Mouse (Mus musculus): ENCODE data around the gene Map1b.

Map1b gene

DNA sequence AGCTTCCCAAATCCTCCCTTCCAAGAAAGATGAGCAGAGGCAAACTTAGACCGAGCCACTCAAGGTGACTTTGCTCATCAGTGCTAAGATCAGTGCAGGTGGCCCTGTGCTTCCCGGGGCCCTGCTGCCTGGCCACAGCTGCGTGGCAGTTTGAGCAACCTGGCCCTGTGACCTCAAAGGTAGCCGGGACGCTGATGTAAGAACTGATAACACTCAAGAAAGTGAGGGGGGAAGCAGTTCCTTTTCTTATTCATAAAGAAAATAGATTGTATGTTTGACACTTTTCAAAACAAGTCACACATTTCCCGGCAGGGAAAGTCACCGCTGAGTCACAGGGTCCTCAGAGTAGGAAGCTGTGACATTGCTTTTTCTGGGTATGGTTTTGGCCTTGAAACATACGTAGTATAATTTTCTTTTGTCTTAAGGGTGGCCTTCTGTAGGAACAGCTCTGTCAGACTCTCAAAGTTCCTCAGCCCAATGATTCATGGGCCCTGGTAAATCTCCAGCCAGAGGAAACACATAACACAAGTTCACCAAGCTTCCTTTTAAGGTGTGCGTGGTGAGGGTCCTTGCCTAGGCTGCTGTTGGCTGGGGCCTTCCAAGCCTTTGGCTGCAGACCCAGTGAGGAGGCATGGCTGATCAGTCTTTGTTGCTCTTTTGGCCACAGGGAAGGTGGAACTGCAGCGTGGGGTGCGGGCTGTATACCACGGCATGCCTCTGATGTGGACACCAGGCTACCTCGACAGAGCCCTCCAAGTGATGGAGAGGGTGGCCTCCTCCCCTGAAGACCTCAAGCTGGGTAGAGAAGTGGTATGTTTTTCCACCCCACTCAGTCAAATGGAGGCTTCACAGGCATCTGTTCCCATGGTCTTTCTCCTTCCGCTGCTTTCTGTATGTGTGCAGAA is 105.5 kb downstream of the Map1b start:
- DNase-seq (ENCODE audit: low read depth, low spot score): no peak

DNA sequence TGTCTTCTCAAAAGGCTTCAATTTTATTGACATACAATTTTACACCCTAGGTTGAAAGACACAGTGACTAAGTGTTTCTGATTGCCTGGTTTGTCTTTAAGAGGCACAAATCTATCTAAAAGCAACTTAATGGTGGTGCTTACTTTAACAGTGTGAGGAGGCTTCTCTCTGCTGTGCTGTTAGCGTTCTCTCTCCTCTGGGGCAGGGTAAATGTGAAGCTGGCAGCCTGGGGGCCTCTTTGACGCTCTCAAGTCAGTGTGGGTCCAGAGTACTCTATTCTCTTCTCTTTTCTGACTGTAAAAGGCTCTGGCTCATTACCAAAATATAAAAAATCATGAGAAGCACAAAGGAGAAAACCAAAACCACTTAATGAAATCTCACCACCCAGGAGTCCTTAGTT is 107.1 kb downstream of the Map1b start:
- DNase-seq (ENCODE audit: low read depth, low spot score): no peak

DNA sequence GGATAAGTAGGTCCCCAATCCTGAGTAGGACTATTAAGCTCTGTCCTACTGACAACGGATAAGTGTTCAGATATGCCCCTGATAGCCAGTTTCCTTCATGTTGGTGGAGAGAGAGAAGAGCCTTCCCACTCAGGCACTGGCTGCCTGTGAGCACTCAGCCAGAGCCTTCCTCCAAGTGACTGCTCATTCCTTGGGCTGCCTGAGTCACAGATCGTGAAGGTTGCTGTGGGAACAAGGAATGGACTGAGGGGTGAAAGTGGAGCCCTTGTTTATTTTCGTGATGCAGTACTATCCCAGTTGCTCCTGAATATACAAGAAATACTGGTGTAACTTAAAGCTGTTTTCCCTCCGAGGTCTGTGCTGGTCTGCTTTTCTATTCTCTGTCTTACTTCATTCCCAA is 117.0 kb downstream of the Map1b start:
- no peak for DNase-seq (ENCODE audit: low read depth, low spot score)

DNA sequence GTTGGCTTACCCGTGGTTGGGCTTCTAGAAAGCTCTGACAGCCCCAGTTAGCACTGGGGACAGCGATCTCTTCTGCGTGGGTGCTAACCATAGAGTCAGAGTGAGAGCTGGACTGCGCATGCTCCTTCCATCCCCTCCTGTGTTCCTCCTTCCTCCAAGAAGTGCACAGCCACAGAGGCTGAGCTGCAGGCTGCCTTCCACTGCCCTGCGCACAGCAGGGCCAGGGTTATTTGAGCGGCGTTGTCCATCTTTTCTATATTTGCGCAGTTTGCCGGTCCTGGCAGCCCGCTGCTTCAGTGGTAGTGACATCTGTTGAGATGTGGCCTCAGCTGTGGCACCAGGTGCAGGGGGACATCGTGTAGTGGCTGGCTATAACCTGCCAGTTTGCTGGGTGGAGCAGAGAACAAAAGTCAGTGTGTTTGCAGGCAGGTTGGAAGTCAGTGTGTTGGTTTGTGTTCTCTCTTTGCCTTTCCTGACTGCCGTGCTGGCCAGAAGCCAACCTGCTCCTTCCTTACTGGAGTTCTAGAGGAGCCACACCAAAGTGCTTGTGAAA is 118.1 kb downstream of the Map1b start:
- DNase-seq (ENCODE audit: low read depth, low spot score): no peak

DNA sequence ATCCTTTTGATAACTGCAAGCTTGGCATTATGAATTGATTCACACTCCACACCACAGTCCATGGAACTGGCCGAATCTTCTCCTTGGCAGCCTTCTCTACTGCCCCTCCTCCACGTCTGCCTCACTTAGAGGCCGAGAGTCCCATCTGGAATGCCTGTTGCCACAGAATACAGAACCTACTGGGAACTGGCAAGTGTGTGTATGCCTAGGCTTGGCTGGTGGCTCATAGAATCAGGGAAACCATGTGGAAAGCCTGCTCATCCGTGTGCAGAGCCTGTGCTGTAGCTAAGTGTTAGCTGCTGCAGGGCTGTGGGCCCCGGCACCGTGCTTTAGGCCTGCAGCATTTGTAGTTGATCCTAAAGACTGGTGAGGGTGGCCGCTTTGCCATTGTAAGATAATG is 119.1 kb downstream of the Map1b start:
- no peak for DNase-seq (ENCODE audit: low read depth, low spot score)

DNA sequence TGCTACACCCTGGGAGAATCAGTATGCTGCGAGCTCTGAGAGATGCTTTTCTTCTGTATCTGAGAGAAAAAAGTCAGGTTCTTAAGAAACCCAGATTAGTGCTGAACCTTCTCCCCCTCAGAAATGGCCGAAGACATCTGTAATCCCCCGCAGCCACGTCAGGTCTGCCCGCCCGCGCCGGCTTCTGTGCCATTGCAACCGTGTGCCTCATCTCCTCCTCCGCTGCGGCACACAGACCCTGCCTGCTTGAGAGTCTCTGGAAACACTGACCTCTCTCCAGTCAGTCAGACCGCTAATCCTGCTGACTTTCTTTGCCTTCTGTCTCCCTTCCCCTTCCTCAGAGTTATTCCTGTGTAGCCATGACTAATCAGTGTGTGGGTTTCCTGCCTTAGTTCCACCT is 120.8 kb downstream of the Map1b start:
- DNase-seq (ENCODE audit: low read depth, low spot score): no peak

DNA sequence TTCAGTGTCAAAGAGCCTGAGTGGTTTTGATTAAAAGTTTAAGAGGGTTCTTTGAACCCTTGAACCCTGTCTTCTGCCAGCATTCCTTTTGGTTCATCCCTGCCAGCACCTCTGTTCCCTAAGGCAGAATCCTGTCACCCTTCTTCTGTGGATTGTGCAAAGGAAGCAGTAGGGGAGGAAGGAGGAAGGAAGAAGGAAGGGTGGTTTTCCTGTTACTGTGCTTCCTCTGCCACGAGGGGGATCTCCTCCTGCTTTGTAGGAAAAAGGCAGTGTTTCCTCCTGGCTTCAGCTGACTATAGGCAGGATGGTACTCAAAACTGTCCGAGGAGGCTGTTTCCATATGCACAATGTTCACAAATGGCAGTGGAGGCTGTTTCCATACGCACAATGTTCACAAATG is 121.6 kb downstream of the Map1b start:
- no peak for DNase-seq (ENCODE audit: low read depth, low spot score)

DNA sequence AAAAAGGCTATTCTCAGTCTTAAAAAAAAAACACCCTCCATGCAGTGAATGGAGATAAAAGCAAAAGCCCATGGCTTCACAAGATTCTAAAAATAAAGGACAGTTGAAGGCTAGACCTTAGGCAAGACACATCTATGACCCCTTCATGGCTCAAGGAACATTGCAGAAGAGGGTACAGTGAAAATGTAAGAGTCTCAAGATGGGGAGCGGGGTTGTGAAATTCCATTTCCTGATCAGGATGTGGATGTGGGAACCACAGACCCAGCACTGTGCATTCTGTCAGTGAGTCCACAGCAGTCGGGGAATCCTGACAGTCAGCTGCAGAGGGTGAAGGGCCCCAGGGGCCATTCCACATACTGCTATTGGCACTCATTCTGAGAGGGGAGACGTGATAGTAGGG is 123.2 kb downstream of the Map1b start:
- no peak for DNase-seq (ENCODE audit: low read depth, low spot score)

DNA sequence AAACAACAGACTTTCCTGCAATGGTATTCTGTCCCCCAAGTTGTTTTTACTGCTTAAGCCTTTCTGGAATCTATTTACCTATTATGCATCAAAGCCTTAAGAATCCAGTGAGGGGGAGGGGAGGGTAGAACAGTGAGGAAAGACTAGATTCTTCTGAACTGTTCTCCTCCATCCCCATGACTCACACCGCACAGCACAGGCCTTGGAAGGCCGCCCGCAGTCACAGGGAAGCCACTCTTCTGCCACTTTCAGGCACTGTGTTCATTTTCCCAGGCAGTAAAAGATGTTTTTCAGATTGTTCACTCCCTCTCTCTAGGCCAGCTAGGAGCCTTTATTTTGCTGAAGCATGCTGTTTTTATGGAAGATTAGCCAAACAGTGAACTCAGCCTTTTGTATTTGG is 124.9 kb downstream of the Map1b start:
- DNase-seq (ENCODE audit: low read depth, low spot score): no peak

DNA sequence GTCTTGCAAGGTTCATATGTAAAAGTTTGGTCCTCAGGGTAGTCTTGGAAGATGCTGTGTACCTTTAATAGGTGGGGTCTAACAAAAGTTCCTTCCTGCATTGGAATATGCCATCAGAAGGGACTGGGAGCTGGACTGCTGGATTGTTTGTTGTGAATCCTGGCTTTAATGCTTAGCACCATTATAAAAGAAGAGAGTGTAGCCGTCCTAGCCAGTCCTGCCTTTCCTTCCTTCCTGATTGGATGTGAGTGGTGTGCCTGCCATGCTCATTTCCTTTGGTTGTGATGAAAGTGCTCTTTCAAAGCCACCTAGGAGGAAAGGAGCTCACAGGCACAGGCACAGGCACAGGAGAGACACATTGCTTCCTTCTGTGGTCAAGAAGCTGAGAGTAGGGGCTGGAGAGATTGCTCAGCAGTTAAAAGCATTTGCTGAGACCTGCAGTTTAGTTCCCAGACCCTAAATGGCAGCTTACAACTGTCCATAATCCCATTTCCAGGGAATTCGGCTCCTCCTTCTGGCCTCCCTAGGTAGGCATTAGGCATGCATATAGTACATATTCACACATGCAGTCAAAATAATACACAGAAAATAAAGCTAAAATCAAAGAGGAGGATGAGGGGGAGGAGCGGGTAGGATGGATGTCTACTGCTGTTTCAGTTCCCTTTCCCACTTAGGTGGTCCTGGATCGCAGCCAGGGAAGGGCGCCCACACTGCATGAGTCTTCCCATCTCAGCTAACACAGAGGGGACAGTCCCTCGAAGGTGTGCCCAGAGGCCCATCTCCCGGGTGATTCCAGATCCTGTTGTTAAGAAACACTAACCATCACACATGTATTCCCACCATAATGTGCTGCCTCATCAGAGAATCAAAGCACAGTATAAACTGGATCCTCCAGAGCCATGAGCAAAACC is 128.2 kb downstream of the Map1b start:
- DNase-seq (ENCODE audit: low read depth, low spot score): no peak

DNA sequence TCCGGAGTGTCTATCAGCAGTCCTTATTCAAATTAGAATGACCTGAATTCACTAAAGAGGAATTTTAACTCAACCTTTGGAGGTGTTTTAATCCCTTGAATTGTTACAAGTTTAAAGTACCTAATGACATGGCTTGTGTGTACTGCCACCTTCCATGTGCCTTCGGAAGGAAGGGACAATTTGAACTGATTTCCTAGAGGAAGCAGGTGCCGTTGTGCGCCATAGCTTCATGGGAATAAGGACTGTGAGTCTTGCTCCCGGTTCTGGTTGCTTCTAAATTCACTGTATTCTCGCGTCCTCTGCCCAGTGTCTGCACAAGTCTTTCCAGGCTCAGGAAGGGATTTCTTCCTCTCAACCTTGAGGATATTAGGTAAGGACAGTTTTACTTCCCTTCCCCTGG is 130.0 kb downstream of the Map1b start:
- DNase-seq (ENCODE audit: low read depth, low spot score): no peak

DNA sequence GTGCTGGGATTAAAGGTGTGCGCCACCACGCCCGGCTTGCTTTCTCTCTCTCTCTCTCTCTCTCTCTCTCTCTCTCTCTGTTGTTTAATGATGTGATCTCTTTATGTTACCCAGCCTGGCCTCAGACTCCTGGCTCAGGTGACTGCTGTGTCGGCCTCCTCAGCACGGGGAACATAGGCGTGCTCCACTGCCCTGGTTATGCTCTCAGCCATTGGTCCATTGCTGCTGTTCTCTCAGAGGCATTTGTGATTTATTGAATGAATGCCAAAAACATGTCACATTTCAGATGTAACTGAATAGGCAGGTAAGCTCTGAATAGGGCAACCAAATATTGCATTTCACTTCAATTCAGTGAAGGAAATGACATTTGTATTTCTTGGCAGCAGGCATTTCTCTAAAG is 130.4 kb downstream of the Map1b start:
- no peak for DNase-seq (ENCODE audit: low read depth, low spot score)

DNA sequence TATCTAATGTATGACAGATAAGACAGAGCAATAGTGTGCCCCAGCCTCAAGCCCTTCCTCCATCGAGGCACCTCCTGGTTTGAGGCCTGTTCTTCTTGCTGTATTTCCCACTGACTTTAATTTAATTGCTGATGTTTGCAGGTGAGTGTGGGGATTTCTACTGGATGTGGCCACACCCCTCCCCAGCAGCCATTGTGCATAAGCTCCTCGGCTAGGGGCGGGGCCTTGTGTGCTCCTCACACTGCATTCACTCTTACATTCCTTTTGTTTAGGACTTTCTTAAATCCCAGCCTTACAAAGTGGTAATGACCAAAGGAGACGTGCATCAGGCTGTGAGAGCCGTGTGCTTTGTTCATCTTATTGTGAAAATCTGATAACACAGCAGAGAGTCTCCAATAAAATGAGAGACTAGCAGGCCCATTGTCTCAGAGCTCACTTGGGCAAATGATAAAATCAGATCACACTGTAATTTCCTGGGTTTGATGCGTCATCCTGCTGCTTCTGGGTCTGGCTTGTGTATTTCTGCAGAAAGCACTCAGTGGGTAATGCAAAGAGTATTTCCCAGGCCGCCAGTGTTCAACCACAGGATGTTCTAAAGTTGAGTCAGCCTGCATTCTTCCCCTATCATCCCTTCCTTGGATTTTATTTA is 131.7 kb downstream of the Map1b start:
- DNase-seq (ENCODE audit: low read depth, low spot score): no peak

DNA sequence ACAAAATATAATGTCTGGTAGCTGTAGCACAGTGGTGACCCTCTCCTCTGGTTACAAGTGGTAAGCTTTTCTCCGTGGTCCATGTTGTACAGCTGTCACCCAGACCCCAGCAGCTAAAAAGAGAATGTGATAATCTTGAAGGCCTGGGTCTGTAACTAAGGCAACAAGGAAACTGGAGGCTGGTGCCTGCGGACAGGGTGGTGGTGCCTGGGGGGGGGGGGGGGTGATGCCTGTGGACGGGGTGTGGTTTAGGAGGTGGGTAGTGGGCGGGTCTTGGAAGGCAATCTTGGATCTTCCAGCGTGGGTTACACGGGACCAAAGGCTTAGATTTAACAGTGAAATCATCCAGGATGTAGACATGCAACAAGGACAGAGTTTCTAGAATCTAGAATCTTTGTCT is 134.0 kb downstream of the Map1b start:
- no peak for DNase-seq (ENCODE audit: low read depth, low spot score)

DNA sequence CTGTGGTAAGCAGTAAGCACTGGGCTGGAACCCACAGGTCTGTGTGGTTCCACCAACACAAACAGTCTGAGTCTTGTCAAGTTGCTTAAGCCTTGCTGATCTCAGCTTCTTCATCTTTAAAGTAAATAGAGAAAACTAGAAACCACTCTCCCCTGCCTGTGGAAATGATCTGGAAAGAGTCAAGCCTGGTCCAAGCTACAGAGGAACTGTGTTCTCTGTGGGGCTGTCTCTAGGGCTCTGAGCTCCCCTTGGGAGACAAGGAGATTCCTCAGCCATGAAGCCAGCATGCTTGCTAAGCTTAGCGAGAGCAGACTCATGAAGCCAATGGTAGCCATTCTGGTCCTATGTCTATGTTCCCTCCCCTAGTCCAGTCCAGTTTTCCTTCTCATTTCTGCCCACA is 138.1 kb downstream of the Map1b start:
- DNase-seq (ENCODE audit: low read depth, low spot score): no peak

DNA sequence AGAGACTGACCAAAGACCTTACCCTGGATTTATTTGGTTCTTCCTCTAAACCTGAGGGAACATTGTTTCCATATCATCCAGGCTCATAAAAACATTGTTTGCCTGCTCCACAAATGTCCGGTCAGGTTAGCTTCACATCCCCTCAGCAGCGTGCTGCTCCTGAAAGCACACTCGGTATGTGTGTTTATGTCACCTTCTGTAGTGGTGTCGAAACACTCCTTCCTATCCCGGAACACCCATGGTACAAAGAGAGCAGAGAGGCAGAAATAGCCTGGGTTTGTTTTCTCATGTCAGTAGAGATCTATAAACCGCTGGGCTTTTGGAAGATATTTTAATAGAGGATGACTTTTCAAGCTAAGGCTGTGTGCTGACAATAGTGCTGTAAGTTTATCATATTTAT is 139.3 kb downstream of the Map1b start:
- DNase-seq (ENCODE audit: low read depth, low spot score): no peak

DNA sequence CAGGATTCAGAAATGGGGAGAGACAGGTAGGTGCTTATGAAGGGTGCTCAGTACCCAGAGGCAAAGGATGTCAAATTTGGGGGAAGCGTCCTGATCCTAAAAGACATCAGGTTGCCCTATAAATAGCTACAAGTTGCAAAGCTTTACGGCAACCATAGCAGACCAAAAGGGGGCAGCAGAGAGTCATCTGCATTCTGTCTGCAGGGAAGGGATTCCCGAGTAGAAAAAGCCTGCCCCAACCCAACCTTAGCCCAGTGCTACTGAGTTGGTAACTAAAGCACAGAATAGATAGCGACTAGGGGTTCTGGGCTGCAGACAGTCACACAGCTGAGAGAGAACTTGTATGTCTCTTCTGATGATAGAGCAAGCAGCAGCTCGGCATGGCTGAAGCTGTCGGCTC is 140.8 kb downstream of the Map1b start:
- peak; percentile 87 for DNase-seq (ENCODE audit: low read depth, low spot score)

DNA sequence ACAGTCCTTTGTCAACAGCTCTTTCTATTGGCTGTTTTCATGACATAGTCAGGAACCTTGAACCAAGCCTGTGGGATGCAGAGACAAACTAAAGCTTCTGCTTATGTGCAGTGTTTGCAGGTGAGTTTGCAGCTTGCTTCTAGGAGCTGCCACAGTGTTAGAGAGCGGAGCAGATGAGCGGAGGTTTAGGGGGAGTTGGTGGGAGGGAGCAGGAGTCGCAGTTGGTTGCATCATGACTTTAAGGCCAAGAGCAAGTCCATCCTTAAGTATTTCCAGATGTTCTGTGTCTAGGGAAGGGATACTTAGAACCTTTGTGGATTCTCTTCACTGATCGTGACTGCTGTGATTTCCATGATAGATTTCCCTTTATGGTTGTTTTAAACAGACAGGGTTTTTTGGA is 142.1 kb downstream of the Map1b start:
- peak; percentile 66 for DNase-seq (ENCODE audit: low read depth, low spot score)

DNA sequence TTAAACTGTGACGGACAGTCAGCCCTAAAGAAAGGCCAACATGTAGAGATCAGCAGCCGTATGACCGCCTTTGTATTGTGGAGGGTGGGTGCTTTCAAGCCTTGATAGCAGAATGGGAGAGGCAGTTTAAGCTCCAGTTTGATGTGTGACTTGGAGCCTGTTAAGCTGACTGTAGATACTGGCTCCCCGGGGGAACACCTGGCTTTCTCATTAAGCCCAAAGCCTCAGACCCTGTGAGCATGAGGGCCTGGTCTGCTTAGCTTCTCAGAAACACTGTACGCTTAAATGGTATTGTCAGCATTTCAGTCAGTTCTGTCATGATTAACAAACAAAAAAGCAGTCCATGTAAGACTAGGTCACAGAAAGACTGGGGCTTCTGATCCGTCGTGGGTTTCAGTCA is 142.7 kb downstream of the Map1b start:
- DNase-seq (ENCODE audit: low read depth, low spot score): peak; percentile 74

All from mesoderm, embryonic 11.5 days (tissue).